Mouse (Mus musculus): Measurements from ENCODE around the gene Eif4a1.
A peak's percentile ranks its signal among the peaks of the same experiment; 100 is the strongest.

Gene Eif4a1

DNA sequence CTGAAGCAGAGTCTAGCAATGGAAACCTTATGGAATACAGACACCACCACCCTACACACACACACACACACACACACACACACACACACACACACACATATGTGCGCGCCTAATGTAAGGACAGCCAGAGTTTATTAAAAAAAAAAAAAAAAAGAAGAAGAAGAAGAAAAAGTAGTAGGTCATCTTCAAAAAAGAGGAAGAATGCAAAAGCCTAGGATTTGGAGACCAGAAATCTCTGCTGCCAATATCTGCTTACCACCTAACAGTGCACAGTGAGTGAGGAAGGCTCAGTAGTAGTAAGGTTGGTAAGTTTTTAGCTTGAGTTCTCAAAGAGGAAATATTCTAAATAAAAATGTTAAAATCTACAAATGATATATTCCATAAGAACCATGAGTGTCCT lies 6.9 kb upstream of the Eif4a1 start:
- no peak for DNase-seq (ENCODE audit: low spot score)

DNA sequence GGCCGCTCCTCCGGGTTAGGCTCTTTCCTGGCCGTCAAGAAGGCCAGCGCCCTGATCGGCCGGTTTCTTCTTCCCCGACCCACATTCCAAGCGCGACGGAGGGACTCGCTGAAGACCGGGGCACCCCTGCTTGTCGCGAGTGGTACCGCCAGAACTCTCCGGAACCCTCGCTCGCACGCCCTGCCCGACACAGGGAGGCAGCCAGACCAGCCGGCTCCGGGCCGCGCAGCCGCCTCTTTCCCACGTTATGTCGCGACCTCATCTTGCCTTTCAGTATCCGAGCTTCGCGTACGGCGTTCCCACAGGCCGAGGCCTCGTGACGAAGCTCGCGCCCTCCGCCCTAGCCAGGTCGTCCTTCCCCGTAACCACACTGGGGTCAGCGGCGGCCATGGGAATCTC lies 498 bp downstream of the Eif4a1 start:
- no peak for DNase-seq (ENCODE audit: low spot score)

DNA sequence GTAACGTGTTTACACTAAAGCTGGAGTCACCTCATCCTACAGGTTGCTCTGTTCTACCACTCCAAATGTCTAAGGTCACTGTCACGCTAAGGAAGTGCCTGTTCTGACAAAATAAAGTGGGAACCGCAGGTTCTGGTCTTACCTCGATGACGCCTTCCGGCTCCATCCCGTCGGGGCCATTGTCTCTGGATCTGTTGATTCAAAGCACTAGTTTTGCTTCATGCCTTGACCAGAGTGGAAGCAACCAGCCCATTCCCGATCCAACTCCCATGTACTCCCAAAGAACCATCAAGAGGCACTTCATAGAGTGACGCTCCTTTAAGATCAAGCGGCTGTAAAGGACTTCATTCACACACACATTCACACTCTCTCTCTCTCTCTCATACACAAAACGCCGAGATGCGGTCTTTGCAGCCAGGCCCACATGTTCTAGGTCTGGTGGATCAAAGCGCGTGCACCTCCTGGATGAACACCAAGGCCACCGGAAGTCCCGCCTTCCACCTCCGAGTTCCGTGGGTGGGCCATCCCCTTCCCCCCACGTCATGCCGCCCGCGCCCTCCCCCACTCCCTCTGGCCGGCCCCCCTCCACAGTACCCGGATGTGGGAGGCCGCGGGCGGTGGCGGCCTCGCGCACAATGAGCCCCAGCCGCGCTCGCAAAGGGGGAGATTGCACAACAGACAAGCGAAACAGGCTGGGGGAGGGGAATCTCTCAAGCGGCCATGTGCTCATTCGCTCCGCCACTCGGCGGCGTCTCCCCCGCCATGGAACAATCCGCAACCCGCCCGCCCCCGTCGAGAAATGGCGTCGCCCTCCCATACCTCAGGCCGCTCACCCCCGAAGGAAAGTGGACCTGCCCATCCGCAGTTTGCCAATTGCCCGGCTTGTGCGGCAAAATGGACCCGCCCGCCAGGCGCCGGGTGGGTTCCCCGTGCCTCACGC lies 1.2 kb downstream of the Eif4a1 start:
- peak; percentile 94 for DNase-seq (ENCODE audit: low spot score)

DNA sequence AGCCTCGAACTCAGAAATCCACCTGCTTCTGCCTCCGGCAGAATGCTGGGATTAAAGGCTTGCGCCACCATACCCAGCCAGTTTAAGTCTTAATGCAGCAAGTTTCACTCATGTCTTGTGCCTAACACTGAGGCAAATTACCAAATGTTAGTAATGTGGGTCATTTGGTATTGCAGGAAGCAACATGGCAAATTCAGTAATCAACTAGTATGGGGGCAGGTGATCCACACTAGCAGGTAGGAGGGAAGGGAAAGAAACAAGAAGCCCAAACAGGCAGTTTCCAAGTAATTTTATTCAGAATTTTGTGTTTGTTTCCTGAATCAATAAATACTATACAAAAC lies 5.6 kb downstream of the Eif4a1 start:
- no peak for DNase-seq (ENCODE audit: low spot score)

DNA sequence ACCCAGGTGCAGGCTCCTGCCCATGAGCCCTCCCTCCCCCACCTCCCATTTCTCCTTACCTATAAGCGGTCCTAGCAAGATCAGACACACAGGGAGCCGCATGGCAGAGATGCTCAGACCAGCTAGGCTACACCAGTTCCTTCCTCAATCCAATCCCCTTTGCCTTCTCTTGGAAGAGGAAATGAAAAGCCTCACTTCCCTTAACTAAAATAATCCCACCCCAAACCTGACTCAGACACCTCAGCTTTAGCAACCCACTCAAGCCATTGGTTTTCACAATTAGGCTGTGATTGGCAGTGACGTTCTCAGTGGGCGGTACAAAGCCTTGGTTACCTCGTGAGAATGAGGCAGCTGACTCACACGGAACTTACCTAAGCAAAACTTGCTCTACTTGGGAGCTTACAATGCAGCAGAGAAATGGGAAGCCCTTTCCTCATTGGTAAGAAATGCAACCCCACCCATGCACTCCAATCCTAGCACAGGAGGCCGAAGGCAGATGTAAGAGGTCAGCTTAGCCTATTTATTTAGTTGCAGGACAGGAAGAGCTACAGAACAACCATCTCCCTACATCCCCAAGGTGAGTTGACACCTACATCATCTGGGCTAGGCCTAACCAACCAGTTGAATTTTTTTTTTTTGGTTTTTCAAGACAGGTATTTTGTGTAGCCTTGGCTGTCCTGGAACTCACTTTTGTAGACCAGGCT lies 6.1 kb downstream of the Eif4a1 start, which contains the start of gene Cd68:
TSS of gene Cd68 (minus strand) at position 193 of the 704 bp plus-strand sequence.
- DNase-seq (ENCODE audit: low spot score), result peak; percentile 46

DNA sequence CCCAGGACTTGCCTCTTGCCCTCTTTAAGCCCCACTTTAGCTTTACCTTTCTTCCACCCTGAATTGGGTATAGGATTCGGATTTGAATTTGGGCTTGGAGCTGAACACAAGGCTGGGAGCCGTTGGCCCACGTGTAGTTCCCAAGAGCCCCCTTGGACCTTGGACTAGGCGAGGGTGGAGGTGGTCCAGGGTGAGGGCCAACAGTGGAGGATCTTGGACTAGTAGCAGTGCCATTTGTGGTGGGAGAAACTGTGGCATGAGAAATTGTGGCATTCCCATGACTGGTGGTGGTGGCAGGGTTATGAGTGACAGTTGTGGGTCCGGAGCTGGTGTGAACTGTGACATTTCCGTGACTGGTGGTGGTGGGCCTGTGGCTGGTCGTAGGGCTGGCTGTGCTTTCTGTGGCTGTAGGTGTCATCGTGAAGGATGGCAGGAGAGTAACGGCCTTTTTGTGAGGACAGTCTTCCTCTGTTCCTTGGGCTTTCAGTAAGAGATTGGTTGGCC lies 6.7 kb downstream of the Eif4a1 start:
- DNase-seq (ENCODE audit: low spot score), result no peak

DNA sequence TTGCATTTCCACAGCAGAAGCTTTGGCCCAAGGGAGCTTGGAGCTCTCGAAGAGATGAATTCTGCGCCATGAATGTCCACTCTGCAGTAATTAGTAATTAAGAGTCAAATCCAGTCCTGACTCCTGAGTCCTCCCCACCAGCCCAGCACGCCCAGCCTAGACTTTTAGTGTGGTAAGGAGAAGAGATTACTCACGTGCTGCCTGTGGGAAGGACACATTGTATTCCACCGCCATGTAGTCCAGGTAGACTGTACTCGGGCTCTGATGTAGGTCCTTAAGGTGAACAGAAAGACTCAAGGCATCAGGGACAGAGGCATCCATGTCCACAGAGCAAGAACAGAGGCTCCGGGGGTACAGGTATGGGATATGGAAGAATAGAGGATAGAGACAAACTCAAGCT lies 7.4 kb downstream of the Eif4a1 start:
- DNase-seq (ENCODE audit: low spot score), result no peak

DNA sequence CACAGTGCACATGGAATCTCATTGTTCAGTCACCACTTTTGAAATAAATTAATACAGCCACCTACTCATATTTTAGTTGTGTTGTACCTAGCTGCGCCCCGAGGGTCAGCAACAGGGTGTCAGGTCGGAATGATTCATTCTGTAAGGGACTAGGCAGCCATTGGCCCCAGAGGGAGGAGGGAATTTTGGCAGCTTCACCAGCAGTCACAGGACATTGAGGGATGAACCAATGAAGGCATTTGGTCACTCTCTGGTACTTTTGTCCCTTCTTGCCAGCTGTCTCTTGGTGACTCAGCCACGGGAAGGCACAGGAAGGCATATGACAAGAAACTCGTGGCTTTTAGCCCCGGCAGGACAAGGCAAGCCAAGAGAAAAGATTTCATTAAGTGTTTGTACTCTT lies 8.4 kb downstream of the Eif4a1 start:
- no peak for DNase-seq (ENCODE audit: low spot score)

DNA sequence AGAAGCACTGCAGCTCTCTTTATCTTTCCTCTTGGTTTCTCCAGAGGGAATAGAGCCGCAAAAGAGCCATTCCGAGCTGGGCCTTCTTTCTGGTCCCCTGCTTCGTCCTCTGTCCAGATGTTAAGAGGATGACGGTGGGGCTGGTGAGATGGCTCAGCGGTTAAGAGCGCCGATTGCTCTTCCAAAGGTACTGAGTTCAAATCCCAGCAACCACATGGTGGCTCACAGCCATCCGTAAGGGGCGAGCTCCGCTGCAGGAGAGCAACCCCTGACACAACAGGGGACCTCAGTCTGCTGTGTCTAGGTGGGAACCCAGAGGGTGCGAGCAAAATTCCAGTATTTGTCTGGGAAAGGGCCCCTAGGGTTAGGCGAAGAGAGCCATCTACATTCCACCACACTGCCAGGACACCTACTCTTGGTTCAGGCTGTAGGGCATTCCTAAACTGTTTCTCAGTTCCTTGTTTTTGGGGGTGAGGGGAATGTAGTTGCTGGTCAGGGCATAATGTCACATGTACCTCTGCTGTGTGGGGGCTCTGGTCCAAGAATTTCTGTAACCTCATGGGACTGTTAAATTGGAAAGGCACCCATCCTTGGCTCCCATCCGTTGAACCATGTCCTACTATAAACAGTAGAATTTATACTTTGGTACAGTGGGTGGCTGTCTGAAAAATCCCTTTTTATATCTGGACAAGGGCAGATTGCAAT lies 9.1 kb downstream of the Eif4a1 start:
- no peak for DNase-seq (ENCODE audit: low spot score)

DNA sequence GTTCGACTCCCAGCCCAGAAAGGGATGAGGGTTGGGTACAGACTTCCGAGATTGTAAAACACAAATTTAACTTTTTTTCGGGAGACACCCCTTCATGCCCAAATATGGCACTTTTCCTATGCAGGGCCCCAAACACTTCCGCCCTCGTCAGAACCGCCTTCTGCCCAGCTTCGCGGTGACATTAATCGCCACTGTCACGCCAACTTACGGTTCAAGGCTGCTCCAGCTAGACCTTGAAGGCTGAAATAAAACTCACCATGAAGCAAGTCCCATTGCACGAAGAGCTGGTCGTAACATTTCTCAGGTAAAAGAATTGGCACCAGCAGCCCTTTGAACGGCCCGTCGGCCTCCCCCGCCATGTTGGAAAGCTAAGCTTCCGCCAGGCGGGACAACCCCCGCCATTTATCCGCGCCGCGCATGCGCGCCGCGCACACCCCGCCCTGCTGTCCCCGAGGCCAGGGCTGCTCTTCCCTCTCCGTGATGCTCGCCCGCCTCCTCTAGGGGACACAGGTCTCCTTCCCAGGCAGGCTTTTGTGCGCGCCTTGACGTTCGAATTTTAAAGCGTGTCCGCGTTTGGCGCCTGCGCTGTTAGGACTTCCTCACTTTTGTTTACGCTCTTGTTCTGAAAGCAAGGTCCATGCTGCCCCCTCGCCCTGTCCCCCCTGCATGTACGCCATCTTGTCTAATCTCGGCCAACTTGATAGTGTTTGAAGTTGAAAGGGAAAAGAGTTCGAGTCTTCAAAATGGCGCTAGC lies 9.8 kb downstream of the Eif4a1 start, which contains the start of gene Mpdu1:
TSS of gene Mpdu1 (minus strand) at position 430 of the 754 bp plus-strand sequence.
- DNase-seq (ENCODE audit: low spot score), result peak; percentile 81

DNA sequence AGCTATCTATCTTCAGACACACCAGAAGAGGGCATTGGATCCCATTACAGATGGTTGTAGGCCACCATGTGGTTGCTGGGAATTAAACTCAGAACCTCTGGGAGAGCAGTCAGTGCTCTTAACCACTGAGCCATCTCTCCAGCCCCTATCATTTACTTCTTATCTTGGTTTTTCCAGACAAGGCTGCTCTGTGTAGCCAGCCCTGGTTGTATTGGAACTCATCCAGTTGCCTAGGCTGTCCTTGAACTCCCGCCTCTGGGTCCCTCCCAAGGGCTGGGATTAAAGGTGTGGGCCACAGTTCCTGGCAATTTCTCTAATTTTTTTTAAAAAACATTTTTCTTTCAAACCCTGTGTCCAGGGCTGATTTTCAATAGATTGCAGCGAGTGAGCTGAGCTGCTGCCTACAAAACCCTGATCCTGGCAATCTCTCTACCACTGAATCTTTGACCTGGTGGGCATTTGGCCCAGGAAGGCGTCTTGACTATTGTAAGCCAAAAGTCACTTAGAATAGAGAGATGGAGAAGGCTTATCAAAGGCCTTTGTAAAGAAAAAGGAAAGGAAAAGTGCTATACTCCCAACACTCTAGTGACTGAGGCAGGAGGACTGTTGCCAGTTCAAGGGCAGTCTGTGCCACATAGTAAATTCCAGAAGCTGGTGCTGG lies 10.9 kb downstream of the Eif4a1 start:
- no peak for DNase-seq (ENCODE audit: low spot score)

DNA sequence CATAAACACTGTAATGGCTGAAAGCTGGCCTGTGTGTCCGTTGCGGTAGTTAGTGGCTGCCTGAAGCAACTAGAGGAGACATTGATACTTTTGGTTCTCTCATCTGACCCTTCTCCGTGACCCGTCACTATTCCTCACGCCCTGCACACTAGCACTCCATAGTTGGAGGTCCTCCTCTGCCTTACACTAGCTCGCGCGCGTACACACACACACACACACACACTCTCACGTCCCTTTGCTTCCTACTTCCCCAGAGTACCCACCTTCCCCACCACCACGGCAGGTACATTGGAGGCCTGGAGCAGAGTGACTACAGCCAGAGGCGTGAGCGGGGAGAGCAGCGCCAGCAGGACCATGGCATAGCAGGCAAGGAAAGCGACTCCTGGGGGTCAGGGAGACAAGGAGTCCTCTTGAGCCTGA lies 14.8 kb downstream of the Eif4a1 start:
- no peak for DNase-seq (ENCODE audit: low spot score)

DNA sequence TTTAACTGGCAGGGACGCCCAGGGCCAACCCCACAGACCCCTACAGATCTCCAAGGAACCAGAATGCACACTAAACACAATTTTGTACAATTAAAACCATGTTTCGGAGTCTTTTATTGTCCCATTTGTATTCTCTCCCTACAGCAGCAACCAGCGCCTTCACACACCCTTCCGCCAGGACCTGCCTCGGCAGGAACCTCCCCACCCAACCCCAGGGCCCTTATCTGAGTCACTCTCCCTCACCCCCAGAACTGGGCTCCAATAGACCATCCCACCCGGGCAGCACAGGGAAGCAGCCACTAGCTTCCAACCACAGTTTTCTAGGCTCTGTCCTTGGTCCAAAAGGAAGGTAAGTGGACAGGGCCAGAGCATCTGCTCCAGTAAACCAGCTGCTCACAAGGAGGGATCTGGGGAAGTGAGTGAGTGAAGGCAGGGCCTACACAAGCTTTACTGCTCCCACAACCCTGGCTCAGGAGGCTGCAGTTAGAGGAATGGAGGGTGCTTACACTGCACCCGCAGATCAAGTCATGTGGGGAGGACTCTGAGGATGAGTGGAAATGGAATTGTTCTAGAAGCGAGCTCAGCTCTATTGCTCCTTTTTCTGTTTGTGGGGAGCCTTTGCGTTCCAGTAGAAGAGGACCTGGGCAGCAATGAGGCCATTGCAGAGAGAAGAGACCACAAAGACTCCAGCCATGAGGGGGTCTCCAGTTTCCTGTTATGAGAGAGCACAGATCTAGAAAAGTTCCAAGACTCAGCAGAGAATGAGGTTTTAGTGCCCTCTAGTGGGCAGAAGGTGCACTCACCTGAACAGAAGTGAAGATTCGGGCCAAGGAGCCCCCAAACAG lies 15.4 kb downstream of the Eif4a1 start:
- DNase-seq (ENCODE audit: low spot score), result peak; percentile 39

DNA sequence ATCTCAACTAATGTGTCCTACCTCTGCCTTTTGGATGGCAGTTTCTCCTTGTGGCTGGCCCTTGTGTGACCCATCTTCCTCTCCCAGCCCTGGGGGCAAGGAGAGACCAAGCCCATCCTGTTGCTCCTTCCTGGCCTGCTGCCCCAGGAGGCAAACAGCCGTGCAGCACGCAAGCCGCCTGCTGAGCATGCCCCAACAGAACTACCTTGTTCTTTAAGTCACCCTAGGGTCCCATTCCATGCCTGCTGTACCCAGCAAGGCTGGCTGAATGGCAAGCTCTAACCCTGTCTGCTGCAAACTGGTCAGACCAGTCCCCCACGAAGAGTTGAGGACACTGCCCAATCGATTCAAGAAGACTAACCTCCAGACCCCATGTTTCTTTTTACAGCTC lies 16.2 kb downstream of the Eif4a1 start:
- DNase-seq (ENCODE audit: low spot score), result peak; percentile 46

DNA sequence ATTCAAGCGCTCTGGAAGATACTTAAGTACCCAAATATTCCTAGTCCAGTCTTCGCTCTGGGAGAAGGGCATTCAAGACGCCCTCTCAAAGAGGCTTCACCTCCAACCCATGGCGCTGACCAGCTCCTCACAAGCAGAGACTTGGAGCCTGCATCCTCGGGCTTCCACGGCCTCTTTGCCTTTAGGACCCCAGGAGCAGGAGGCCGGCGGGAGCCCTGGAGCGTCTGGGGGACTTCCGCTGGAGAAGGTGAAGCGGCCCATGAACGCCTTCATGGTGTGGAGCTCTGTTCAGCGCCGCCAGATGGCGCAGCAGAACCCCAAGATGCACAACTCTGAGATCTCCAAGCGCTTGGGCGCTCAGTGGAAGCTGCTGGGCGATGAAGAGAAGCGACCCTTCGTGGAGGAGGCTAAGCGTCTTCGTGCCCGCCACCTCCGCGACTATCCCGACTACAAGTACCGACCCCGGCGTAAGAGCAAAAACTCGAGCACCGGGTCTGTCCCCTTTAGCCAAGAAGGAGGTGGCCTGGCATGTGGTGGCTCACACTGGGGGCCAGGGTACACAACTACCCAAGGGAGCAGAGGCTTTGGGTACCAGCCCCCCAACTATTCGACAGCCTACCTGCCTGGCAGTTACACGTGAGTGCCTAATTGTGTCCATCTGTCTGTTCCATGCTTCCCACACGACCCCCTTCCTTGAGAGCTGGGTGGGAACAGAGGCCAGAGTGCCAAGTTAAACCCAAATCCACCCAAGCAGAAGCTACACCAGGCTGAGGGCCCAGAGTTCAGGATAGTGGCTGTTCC lies 16.8 kb downstream of the Eif4a1 start, which contains the start of gene Sox15:
TSS of gene Sox15 (plus strand) at position 51 of the 801 bp plus-strand sequence.
- peak; percentile 65 for DNase-seq (ENCODE audit: low spot score)

DNA sequence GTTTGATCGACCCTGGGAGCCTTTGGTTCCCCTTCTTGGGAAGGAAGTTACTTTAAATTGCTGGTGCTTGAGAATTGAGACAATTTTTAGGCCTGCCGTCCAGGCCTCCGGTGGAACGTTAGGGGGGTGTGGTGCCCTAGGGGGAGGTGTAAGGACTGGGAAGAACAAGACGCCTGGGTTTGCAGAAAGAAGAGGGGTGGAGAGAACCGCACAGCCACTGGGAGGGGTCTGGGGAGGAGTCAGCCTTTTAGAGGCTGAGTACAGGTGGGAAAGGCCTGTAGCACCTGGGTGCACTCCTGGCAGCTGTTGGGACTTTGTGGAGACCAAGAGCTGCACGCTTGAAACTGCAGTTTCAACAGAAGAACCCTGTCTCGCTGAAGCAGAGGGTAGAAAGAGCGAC lies 17.5 kb downstream of the Eif4a1 start:
- peak; percentile 25 for DNase-seq (ENCODE audit: low spot score)

DNA sequence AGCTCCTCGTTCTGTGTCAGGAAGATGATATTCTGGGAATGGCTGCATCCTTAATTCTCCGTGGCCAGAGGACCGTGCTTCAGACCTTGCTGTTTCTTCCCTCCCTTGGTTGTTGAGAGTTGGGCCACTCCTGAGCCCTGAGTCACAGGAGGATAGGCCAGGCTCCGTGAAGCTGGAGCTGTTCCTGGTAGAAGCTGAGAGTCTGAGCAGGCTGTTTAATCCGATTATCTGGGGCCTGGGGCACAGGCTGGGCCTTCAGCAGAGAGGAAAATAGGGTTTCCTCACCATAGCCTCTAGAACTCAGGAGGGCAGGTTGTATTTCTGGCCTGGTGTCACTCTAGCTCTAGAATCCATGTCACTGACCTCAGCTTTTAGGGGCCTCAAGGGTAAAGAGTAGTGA lies 18.8 kb downstream of the Eif4a1 start:
- DNase-seq (ENCODE audit: low spot score), result no peak

DNA sequence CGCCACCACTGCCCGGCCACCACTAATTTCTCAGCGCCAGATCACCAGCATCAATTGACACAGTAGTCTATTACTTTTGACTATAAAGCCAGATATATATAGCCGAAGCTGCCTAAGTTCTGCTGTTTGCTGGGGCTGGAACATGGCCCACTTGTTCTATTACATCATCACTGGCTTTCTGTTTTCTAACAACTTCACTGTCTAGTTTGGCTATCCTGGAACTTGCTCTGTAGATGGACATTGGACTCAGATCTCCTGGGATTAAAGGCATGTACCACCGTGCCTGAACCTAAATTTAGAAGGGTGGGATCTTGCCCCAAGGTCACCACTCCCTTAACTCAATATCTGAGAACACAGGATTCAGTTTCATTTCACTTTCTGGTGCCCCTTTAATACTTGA lies 26.4 kb downstream of the Eif4a1 start:
- DNase-seq (ENCODE audit: low spot score), result no peak

DNA sequence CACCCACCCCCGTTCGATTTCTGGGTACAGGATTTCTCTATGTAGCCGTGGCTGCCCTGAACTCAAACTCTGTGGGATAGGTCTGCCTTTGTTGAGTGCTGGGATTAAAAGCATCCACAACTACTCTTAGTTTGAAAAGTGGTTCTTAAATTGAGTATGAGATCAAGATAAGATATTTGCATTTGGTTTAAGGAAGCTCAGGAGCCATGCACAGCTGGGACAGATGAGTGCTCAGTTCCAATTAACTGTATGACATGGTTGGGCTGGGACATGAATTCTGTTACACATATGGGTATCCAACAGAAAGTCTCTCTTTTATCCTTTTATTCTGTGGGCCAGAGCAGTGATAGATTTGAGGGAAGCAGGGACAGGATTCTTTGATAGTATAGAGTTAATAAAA lies 36.8 kb downstream of the Eif4a1 start:
- DNase-seq (ENCODE audit: low spot score), result no peak
